Mouse (Mus musculus) intestine, embryonic 14.5 days (tissue): ENCODE results near the gene Gramd1b. TPM values are rescaled to one million over a fixed set of nuclear protein-coding genes. Genes with fewer than 3 reads are reported as not detected.

Experiments used
- ATAC-seq: fragments of 200-750 bp; cut with Nextera tagmentation; replicated peaks from 2 replicates; pipeline ENCODE4 v1.8.0; 2017; ENCODE audit warnings: low read depth, moderate number of reproducible peaks, moderate TSS enrichment, moderate library complexity; ENCODE audit not compliant: low FRiP score, low TSS enrichment
- DNase-seq: peaks from one replicate; pipeline ENCODE4 v3.0.0-alpha.2; 2018; ENCODE audit warnings: low spot score
- H3K27ac ChIP-seq: fragments of 300-500 bp; sonication (generic); 2 replicates; pipeline ENCODE4 v1.5.1; 2014; ENCODE audit warnings: low read depth, mild to moderate bottlenecking, control low read depth
- H3K27me3 ChIP-seq: fragments of 300-500 bp; sonication (generic); replicated peaks from 2 replicates; pipeline ENCODE4 v1.6.1; 2014; ENCODE audit warnings: low read length, control low read depth; ENCODE audit not compliant: control insufficient read depth, insufficient read depth
- H3K36me3 ChIP-seq: fragments of 300-500 bp; sonication (generic); 2 replicates; pipeline ENCODE4 v1.6.1; 2014; ENCODE audit warnings: low read length, control low read depth; ENCODE audit not compliant: control insufficient read depth, insufficient read depth
- H3K4me1 ChIP-seq: fragments of 300-500 bp; sonication (generic); replicated peaks from 2 replicates; pipeline ENCODE4 v1.6.1; 2014; ENCODE audit warnings: low read length, control low read depth, mixed read lengths; ENCODE audit not compliant: control insufficient read depth, insufficient read depth
- H3K4me2 ChIP-seq: fragments of 300-500 bp; sonication (generic); 2 replicates; pipeline ENCODE4 v1.6.1; 2014; ENCODE audit warnings: low read length
- H3K4me3 ChIP-seq: fragments of 300-500 bp; sonication (generic); 2 replicates; pipeline ENCODE4 v1.5.1; 2014; ENCODE audit warnings: low read depth, low read length, control low read depth, mixed read lengths
- H3K9ac ChIP-seq: fragments of 300-500 bp; sonication (generic); 2 replicates; pipeline ENCODE4 v1.6.1; 2014; ENCODE audit warnings: mild to moderate bottlenecking, low read length
- H3K9me3 ChIP-seq: fragments of 300-500 bp; sonication (generic); 2 replicates; pipeline ENCODE4 v1.6.1; 2016; ENCODE audit warnings: low read length, control low read depth; ENCODE audit not compliant: control insufficient read depth
- WGBS: fragments of 180-500 bp; shearing (Covaris S2); extraction: QIAGEN DNeasy Blood & Tissue Kit; methylation state at CpG from one replicate; pipeline ENCODE4 v1.1.7; 2014; 5-methylcytosine and 5-hydroxymethylcytosine counted together
- polyA plus RNA-seq: library from polyadenylated mRNA; unstranded; fragments of >200 nt; fragmentation: Nextera tagmentation; extraction: Ambion mirVana; gene quantifications from 2 replicates; pipeline ENCODE4 v1.2.1, GENCODE M21; 2014

The Gramd1b gene
- polyA plus RNA-seq, 1 experiment from 2014 or later, result 3.5 TPM

DNA sequence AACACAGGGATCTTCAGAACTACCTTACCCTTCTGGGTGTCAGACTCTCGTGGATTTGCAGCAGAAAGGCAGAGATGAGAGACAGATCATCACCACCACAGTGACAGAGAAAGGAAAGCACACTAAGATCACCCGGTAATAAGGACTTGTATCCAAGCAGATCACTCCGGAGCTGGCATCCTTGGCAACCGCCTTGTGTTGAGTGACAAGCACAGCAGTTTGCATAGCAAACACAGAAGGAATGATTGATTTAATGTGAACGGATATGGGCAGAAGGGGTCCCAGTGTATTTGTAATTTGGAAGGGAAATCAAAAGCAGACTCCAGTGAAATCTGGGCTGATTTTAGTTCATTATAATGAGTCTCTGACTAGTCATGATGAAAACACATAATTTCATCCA is 97.9 kb downstream of the Gramd1b start:
- no peaks in the 10 kb centered on the region for H3K9me3 ChIP-seq
- no peaks in the 10 kb centered on the region for H3K4me1 ChIP-seq
- 83% methylated on average over 5 of the region's 5 CpGs for WGBS
- no peak overlapping the region for H3K9ac ChIP-seq
- H3K4me3 ChIP-seq, result no peak overlapping the region
- no peak for ATAC-seq
- no peak overlapping the region for H3K4me2 ChIP-seq
- no peak for DNase-seq
- no peaks in the 10 kb centered on the region for H3K27me3 ChIP-seq
- H3K27ac ChIP-seq, result no peak overlapping the region
- H3K36me3 ChIP-seq, result no peaks in the 10 kb centered on the region

DNA sequence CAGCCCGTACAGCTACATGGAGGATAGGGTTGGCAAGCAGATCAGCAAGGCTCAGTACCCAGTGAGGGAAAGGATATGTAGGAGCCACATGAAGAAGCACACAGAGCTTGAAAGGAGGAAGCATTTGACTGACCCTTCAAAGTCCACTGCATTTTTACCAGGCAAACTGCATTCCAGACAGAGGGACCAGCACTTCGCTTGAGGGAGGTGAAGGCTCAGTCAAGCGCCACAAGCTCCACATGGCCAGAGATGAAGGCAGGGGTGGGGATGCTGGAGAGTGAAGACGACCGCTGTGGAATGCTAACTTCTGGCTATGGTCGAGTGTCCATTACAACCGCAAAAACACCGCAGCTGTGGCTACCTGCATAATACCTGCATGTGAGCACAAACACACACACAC is 100.2 kb downstream of the Gramd1b start:
- ATAC-seq, result no peak

DNA sequence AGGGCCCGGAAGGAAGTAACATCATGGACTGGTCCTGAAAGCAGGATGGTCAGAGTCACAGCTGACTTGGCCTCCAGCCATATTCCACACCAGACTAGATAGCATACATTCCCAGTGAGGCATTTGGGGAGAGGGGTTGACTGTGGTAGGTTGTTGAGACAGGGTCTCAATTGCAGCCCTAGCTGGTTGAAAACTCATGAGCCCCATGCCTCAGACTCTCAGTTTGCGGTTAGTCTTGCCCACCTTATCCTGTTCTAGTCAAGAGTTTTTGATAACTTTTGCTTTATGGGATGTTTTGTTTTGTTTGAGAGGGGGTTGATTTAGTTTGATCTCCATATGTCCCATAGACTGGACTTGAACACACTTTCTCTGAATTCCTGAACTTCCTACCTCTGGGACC is 103.5 kb downstream of the Gramd1b start:
- ATAC-seq (no peak), DNase-seq (no peak)
- Histone ChIP-seq H3K4me3 (no peak overlapping the region), H3K27me3 (no peaks in the 10 kb centered on the region), H3K9ac (no peak overlapping the region), H3K4me2 (no peak overlapping the region), H3K36me3 (no peaks in the 10 kb centered on the region), H3K9me3 (no peaks in the 10 kb centered on the region), H3K27ac (no peak overlapping the region), H3K4me1 (no peaks in the 10 kb centered on the region)
- WGBS, result 91% methylated on average over 2 of the region's 2 CpGs

More for the DNA sequence above, 100.2 kb downstream of the Gramd1b start:
- WGBS, result 80% methylated on average over 8 of the region's 8 CpGs
- Histone ChIP-seq H3K4me2 (no peak overlapping the region), H3K9ac (no peak overlapping the region), H3K27ac (no peak overlapping the region), H3K4me1 (no peaks in the 10 kb centered on the region), H3K36me3 (no peaks in the 10 kb centered on the region), H3K27me3 (no peaks in the 10 kb centered on the region), H3K9me3 (no peaks in the 10 kb centered on the region), H3K4me3 (no peak overlapping the region)
- no peak for DNase-seq

DNA sequence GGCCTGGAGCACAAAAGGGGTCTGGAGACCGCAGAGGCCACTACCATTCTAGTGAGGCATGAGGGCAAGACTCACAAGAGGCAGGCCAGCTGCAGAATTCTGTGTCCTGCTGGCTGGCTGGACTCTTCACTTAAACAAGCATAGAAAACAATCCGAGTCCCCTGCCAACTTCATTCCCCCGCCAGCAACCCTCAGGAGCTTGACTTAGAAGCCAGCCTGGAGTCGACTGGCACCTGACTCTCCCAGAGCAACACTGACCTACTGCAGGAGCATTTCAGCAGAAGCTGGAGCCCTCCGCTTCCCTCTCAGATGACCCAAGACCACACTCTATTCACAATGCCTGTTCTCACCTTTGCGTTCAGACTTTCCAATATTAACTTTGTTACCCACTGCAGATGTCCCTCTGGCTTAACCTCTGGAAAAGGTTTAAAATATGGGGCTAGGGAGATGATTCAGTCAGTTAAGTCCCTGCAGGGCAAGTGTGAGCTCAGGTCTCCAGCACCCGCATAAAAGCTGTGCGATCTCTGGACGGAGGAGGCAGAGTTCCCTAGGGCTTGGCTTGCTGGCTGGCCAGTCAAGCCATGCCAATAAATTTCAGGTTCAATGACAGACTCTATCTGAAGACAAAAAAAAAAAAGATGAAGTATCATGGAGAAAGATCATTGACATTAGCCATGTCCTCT is 104.8 kb downstream of the Gramd1b start:
- Histone ChIP-seq H3K9ac (no peak overlapping the region), H3K4me1 (no peaks in the 10 kb centered on the region), H3K36me3 (no peaks in the 10 kb centered on the region), H3K27me3 (no peaks in the 10 kb centered on the region), H3K9me3 (no peaks in the 10 kb centered on the region), H3K4me3 (no peak overlapping the region), H3K4me2 (no peak overlapping the region), H3K27ac (no peak overlapping the region)
- DNase-seq (no peak), ATAC-seq (no peak)
- 90% methylated on average over 9 of the region's 9 CpGs for WGBS

DNA sequence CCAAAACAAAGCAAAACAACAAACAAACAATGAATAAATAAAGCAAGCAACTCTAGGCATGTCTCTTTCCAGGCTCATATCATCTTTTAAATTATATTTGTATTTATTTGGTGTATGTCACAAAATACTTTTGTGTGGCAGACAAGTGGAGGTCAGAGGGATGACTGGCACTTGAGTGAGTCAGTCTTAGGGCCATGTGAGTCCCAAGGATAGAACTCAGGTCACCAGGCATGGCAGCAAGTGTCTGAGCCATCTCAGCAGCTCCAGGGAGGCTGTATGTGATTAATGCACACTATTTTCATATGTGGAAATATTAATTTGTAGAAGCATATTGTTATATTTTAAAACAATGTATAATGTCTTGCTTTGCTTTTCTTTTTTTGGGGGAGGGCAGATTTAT is 106.3 kb downstream of the Gramd1b start:
- H3K9ac ChIP-seq, result no peak overlapping the region
- no peak overlapping the region for H3K27ac ChIP-seq
- no peaks in the 10 kb centered on the region for H3K9me3 ChIP-seq
- H3K4me3 ChIP-seq, result no peak overlapping the region
- no peaks in the 10 kb centered on the region for H3K36me3 ChIP-seq
- DNase-seq, result no peak
- no peaks in the 10 kb centered on the region for H3K4me1 ChIP-seq
- ATAC-seq, result no peak
- no peaks in the 10 kb centered on the region for H3K27me3 ChIP-seq
- H3K4me2 ChIP-seq, result no peak overlapping the region

DNA sequence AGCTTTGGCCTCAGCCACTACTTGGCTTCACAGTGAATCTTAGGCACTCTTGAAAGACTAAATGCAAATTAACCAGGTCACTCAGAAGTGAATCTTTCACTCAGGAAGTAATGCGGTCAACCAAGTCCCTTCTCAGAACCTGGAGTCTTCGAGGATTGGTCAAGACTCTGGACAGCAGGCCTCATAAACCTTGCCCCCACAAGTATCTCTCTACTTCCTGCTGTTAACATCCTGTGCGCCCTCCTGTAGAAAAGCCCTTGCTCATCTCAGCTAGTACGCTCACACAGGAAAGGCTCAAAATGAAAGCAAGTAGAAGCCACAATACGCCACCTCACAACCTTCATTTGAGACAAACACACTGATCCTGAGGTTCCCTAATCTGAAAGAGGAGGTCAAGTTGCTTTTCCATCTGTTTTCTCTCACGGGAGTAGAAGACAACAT is 107.7 kb downstream of the Gramd1b start:
- Histone ChIP-seq H3K36me3 (no peaks in the 10 kb centered on the region), H3K9me3 (no peaks in the 10 kb centered on the region), H3K4me3 (no peak overlapping the region), H3K9ac (no peak overlapping the region), H3K27me3 (no peaks in the 10 kb centered on the region), H3K4me2 (no peak overlapping the region), H3K4me1 (no peaks in the 10 kb centered on the region), H3K27ac (no peak overlapping the region)
- ATAC-seq (no peak), DNase-seq (no peak)
- 84% methylated on average over 6 of the region's 6 CpGs for WGBS

DNA sequence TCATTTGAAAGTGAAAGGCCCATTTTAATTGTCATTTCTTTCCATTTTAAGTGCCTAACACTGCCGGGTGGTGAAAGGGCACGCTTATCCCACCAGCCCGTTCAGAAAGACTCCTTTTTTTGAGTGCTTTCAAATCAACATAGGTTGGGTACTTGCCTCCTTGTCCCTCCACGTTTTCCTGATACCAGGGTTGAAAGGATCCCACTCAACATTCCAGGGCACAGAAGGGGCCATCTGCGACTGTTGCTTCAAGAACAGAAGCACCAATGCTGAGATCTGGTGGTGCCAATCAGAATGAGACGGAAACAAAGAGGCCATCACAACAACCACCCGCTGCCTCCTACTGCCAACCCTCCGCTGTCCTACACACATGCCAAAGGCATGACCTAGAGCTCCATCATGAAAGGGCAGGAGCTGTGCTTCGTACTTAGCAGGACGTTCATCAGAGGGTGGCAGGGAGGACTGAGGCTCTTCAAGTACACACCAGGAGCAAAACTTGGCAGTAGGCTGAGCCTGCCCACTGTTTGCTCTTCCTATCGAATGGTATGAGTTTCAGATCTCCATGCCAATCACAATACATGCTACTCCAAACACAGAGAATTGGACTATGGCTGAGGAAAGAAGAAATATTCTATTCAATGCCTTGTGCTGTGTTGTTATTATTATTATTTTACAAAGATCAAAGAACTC is 108.7 kb downstream of the Gramd1b start:
- WGBS, result 89% methylated on average over 11 of the region's 11 CpGs
- Histone ChIP-seq H3K27me3 (no peaks in the 10 kb centered on the region), H3K27ac (no peak overlapping the region), H3K9ac (no peak overlapping the region), H3K4me2 (no peak overlapping the region), H3K36me3 (no peaks in the 10 kb centered on the region), H3K9me3 (no peaks in the 10 kb centered on the region), H3K4me1 (no peaks in the 10 kb centered on the region), H3K4me3 (no peak overlapping the region)
- no peak for DNase-seq
- ATAC-seq, result no peak

DNA sequence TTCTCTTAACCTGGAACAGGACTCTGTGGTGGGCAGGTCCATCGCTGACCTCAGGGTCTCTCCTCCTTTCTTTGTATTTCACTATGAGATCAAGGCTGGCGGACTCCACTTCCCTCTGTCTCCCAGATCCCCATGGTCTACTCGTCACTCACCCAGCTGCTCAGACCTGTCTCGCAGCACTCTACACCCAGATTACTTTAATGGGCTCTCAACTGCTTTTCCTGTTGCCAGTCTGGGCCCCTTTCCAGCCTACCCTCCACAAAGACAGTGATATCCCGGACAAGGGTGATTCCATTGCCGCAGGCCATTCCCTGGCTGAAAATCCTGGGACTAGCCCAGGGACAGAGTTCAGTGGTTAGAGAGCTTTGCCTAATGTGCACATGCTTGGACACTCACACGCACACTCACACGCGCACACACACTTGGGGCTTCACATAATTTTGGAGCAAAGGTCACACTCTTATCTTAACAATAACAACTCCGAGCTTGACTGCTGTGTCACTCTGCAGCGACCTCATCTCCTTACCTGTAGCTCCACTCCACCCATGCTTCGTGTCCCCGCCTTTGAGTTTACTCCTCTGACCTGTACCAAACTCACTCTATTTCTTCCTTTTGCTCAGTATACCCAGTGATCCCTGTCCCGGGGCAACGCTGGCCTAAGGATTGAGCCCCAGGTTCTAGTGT is 110.4 kb downstream of the Gramd1b start:
- Histone ChIP-seq H3K4me3 (no peak overlapping the region), H3K27me3 (no peaks in the 10 kb centered on the region), H3K27ac (no peak overlapping the region), H3K4me1 (no peaks in the 10 kb centered on the region), H3K9me3 (no peaks in the 10 kb centered on the region), H3K9ac (no peak overlapping the region), H3K36me3 (no peaks in the 10 kb centered on the region), H3K4me2 (no peak overlapping the region)
- DNase-seq, result peak; percentile 58
- peak; percentile 59; the same call in 1 of the 2 replicates for ATAC-seq
- 73% methylated on average over 15 of the region's 15 CpGs for WGBS
